Mouse (Mus musculus) kidney, postnatal 36 days (tissue): Measurements from ENCODE around the gene Cdh13.
A peak's percentile ranks its signal among the peaks of the same experiment; 100 is the strongest.

Experiments
- DNase-seq, 2 experiments: peaks; one replicate each; pipeline ENCODE4 v3.0.0; 2021 to 2022; ENCODE audit warnings: mixed read lengths in 2 of 2

Cdh13 gene

DNA sequence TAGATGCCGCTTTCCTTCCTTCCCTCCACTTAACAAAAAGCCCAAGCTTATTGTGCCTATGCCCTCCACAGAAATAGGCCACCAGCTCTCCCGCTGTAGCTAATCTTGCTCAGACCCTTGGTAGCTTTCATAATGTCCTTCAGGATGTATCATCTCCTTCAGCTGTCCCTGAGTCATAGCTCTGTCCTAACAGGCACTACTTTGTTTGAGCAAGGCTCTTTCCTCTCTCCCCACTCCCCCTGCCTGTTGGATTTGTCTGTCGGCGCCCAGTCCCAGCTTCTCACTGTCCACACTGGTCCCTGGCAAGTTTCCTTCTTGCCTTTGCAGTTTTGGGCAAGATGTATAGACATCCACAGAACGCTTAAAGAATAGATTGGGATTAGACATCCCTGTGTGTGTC is 100.8 kb downstream of the Cdh13 start:
- DNase-seq, result no peak

DNA sequence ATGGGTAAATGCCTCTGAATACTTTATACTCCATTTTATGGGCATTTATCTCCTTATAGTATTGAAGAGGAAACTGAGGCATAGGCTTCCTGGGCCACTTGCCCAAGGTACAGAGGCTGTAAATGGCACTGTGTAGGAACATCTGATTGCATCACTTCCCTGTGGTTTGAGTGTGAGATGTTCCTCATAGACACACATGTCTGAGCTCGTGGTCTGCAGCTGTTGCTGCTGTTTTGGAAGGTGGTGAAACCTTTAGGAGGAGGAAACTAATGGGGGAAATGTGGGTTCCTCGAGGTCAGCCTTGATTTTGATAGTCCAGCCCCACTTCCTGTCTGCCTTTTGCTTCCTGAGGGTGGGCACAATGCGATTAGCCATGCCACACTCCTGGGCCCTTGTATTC is 105.9 kb downstream of the Cdh13 start:
- no peak for DNase-seq

DNA sequence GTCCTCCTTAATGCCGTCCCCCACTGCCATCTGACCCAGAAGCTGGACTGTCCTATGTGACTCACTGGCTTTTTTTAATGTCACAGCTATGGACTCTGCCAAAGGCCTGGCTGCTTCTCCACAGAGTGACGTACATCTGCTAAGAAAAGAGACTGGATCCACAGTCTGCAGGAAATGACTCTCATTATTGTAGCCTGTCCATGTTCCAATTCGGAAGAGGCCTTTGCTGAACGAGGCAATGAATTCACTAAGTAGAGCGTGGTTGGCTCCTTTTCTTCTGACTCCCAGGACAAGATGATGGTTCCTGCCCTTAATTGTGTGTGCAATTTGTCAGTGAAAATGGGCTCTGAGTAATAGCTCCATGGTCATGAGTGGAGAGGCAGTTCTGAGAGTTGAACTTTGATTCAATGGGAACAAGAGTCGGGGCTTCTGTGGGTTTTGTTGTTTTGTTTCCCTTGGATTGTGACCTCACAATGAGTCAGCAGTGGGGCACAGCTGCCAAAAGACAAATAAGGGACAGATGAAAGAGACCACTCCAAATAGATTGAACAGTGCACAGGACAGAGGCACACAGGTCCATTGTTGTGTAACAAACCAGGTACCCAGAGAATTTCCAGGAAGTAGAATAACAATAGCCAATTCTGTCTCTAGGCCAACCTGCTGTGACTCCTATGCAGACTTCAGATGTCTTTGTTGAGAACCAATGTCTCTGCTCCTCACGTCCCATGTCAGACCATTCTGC is 110.5 kb downstream of the Cdh13 start:
- peak; percentile 28 to 53 for DNase-seq

DNA sequence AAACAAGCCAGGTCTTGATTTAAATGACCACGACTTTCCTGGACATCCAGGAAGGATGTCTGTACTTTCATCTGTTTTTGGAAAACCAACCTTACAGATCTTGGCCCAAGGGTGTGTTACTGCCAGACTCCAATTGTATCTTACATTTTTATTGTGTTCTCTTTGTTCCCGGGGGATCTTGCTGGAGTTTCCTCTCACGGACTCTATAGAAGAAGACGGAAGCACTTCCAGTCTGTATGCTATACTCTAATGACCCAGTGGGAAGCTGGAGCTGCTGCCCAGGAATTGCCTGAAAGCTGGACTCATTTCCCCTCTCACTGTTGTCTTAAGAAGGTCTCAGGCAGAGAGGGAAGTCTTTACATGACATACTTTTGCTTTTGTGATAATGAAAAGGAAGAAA is 111.6 kb downstream of the Cdh13 start:
- DNase-seq, result no peak

DNA sequence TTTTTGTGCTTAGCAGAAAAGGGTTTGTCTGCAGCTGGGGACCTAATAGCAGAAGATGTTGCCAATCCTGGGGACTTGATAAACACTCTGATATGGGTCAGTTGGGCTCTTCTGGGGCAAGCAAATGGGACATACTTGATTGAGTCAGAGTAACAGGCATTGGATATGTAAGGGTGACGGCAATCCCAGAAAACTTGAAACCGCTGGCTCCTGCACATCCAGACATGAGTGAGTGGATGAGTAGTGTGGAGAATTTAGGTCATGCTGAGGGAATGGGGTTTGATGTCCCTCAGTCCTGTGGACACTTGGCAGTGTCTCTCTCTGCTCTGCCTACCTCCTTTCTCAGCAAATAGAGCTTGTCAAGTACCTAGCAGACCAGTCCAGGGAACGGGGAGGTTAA is 121.3 kb downstream of the Cdh13 start:
- no peak for DNase-seq

DNA sequence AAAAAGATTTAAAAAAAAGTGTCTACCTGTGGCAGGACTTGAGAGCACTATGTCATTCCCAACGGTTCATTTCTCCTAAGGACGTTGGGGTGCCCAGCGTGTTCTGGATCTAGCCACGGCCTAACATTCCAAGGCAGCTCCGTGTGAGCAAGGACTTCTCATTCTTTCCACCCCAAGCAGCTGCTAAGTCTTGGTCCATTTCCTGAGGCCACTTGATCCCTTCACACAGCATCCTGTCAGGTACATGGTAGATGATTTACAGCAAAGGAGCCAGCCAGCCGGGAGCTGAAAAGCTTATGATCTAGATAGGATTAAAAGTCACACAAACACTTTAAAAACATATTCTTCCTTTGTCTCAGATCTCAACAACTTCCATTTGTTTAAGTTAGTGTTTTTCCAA is 123.8 kb downstream of the Cdh13 start:
- DNase-seq, result peak; percentile 57 to 62

DNA sequence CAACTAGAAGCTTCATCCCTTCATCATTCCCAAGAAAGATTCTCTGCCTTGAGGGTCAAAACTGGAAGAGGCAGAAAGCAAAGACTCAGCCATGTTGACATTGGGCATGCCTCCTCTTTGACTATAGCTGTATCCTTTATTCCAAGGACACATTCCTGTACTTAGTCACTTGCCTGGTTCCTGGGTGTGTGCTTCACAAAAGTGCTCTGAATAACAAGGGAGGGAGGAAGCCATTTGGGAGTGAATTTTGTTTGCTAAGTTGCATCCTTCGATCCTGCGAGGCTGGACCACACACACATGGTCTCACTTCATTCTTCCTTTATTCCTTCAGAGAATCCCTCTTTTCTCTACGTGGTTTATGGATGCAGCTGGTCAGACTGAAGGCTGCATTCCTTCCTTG is 125.9 kb downstream of the Cdh13 start:
- no peak for DNase-seq

DNA sequence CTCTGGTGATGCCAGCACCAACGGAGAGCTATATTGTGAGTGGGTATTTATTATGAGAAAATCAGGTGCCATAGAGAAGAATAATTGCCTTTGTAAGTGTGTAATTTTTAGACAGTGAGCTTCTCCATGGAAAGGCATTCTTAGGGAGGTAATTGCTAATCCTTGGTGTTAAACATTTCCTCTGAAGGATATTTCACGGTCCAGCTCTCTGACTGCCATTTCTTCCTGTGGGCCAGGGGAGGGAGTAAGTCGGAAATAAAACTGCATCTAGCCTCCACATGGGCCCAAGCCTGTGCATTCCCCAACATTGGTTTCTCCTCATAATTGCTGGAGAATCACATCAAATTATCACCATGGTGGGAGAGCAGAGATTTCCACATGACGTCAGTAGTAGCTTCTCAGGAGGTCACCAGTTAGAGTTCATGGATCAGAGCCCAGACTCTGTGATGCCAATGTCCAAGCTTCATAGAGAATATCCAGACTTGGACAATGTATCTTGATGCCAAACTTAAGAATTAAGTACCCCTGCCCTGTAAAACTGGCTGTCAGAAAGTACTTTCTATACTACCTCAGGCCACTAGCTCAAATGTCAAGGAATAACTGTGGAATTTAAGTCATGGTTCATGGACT is 126.9 kb downstream of the Cdh13 start:
- DNase-seq, result peak; percentile 14 to 36

DNA sequence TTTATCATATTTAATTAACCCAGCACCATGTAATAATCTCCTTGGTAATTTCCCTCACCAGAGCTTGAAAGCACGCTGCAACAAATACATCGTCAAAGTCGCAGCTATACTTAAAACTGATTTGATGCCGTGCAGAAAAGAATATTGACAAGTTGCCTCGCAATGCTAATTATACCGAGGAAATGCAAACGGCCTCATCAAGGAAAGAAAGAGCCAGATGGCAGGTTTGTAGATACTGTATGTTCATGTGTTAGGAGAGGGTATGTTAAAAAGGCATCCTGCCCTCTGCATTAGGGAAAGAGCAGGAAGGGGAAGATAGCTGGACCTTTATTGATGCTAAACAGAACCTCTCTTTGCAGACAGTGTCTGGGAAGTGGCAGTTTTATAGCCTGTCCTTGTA is 132.1 kb downstream of the Cdh13 start:
- no peak for DNase-seq

DNA sequence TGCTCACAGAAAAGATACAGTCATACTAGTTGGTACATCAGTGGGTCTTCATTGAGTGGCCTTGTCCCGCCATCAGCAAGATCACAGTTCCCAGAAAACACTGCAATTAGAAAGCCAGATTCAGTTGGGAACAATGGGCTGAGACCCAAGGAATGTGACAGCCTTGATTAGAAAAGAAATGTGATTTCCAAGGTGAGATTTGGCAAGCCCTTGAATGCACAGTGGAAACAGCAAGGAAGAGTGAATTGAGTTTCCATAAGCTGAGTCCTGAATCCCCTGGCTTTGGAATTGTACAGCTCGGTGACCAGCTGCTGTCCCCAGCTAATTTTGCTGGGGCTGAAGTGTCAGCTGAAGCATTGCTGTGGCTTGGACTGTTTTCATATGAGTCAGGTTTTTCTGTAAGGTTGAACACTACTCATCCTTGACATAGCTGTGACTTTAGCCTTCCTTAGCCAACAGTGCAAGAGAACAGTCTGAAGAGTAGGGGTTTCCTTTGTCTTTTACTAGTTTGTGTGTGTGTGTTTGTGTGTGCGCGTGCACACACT is 133.3 kb downstream of the Cdh13 start:
- no peak for DNase-seq

DNA sequence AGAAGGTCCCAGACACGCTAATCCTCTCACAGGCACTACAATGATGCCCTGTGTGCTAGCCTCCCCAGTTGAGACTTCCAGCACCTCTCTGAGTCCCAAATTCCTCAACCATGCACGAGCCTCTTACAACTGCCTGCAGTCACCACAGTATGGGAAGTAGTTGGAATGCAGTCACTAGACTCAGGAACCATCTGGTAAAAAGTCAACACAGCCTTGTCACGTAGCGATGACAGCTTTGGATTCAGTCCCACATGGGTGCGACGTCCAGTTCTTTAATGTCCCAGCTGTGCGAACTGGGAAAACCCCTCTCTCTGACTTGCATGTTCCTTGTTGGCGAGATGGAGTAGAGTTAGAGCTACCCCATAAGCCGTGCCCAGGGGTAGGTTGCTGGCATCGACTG is 139.1 kb downstream of the Cdh13 start:
- no peak for DNase-seq

DNA sequence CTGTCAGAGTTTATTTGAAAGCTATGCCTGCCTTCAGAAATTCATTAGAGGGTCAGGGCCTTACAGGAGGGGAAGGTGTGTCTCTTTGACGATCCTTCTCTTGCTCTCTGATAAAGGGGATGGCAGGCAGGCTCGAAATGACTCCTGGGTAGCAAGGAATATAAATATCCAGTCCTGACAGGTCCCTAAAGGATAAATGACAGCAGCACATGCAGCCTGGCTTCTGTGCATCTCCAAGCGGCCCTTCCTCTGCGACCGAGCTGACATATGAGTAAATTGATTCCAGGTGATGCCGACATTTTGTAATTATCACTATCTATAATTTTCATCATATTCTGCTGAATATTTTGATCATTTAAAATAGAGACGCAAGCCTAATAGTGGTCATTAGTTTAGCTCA is 145.4 kb downstream of the Cdh13 start:
- no peak for DNase-seq

DNA sequence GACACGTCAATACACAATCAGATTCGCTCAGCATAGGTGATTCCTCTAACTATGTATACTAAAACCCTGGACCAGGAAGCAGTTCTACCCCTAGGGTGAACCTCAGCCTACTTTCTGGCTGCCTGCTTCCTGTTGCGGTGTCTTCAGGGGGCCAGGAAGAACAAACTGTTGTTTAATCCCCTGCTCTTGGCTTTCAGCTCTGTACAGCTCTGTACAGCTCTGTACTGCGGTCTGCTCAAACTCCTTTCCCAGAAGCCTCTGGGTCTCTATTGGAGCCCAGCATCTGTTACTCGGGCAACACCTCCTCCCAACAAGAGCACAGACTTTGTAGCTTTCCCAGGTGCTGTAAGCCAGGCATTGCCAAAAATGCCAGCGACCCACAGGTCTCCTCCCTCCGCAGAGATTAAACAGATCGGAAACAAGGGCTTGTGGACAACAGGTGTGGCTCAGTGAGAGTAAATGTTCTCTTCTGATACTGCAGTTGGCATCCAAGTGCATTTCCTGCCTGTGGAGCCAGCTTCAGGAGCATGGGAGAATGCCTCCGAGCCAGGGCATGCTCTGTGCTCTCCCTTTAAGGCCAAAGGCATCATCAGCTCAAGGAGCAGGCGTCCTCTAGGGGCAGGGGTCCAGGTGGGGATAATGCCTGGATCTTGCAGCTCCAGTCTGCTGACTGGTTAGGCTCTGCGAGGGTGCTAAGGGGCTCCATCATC is 148.4 kb downstream of the Cdh13 start:
- DNase-seq, result no peak

DNA sequence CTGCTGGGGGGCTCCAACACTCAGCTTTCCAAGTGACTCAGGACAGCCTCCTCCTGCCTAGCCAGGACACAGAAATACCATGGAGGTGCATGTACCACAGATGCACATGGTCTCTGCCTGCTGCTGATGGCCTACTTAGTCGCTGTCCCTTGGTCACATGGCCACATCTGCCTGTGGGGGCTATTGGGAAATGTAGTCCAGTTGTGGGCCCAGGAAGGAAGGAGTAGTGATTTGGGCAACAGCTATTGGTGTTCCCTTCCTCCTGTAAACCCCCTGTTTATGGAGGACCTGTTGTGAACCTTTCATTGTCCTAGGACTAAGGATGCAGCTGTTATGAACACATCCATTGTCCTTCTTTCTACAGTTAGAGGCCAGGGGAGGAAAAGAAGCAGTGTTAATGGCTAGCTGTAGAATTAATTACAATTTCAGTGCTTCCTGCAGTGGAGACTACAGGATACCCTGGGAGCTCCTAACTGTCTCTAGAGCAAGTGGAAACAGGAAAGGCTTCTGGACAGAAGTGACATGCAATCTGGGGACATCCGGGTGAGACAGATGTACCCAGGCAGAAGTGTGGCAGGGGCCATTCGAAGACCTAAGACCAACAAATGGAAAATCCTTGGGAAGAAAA is 150.1 kb downstream of the Cdh13 start:
- no peak for DNase-seq

DNA sequence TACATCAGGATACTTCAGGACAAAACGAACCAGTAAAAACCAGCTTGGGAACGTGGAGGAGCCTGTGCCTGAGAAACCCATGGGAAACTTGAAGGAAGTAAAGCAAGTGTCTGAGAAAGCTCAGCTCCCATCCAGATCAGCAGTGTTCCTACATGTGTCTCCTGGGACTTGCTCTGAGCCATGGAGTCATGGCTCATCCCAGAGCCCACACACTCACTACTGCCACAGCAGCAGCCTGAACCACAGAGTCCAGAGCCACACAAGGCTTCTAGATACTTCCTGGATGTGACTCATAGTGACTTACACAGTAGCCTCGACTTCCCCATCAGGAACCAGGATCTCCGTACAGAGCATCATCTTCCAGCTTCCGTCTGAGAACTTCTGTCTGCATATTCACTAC is 153.2 kb downstream of the Cdh13 start:
- DNase-seq, result no peak

DNA sequence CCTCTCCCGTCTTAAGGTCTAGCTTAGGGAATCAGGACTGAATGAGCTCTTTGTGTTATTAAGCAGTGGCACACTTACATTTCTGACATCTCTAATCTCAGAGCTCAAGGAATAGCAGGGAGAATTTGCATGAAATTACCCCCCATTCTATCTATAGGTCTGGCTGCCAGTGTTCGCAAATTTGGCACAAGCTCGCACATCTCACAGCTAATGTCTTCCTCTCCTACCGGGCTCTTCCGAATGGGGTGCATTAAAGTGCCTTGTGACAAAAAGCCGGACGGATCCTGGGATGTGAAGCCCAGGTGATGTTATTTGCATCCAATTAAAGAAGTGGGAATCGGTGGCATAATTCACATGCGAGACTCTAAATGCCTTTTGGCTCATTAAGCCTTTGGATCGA is 153.6 kb downstream of the Cdh13 start:
- no peak for DNase-seq

DNA sequence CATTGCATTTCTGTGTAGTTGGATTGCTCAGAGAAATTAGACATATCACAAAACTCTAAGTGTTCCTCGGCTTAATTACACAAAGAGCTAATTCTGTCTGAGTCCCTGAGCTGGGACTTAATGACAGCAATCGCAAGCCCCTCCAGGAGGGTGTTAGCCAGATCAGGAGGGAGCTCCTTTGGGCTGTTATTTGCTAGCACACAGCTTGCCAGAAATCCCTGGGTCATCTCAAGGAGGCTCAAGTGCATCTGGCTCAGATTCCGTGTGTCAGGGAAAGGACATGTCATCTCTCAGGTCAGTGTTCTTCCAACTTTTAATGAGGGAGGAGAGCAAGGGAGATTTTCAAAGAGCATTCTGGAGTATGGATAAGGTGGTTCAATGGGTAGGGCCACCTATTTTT is 154.3 kb downstream of the Cdh13 start:
- no peak for DNase-seq

DNA sequence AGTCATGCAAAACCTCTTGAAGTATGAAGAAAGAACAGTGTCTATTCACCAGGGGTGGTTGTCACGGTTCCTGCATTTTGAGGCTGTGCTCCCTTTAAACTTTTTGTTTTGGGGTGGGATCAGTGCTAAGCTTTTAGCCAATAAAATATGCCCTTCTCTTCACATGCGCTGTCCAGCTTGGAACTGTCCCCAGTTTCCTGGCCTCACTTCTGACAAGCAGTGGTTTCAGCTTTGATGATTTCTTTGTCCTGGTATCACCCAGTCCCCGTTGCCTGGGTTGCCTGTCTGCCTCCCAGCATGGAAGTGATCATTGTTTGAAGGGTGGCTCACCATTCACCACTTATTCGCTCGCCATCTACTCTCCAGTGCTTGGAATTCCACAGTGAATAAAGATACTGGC is 156.3 kb downstream of the Cdh13 start:
- DNase-seq, result no peak

DNA sequence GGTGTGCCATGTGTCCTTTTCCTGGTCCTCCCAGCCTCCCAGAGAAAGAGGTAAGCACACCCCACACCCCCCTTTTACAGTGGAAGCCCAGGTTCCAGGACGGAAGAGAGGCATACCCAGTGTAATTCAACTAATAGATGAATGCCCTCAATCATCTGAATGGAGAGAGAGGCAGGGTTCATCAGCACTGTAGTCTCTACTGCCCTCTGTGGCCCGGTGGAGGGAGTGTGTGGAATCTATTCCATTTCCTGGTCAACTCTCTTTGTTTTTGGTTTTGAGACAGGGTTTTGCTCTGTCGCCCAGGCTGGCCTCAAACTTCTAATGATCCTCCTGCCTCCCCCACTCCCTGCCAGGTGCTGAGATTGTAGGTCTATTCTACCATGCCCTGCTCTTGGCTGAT is 159.8 kb downstream of the Cdh13 start:
- DNase-seq, result peak; percentile 7 to 65

DNA sequence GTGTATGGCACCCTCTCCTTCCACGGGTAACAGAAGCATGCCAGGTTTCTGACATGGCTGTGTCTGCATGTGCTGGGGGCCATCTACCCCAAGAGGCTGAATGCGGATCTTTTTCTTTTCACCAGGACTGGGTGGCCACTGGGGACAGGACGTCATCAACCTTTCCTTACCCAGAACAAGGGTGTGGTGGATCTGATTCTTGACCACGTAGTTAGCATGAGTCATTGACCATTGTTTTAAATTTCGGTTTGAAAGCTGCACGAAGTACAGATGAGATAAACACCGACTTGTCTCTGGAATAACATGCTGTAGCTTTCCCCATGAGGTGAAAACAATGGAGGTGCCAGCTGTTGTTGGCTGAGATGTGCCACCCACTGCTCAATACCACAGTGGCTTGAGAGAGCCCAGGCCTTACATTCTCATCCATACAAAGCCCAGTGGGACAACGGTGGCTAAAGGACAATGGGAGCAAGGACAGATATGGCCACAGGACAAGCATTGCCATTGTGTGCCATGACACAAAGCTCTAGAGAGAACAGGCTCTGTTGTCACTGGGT is 161.2 kb downstream of the Cdh13 start:
- no peak for DNase-seq

DNA sequence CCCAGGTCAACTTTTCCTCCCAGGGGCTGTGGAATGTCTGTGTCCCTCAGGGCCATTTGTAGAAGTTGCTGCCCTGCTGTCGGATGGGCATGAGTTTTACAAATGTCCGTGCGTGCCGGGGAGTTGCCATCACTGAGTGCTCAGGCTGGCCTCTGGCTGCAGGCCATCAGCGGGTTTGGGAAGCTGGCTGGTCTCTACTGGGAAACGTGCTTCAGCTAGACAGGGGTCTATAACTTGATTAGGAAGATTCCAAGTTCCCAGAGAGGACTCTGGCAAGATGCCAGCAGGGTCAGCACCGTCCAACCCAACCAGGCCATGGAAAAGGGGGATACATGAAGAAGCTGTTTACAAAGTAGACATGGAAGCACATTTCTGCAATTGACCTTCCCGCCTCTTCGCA is 163.0 kb downstream of the Cdh13 start:
- DNase-seq, result no peak

DNA sequence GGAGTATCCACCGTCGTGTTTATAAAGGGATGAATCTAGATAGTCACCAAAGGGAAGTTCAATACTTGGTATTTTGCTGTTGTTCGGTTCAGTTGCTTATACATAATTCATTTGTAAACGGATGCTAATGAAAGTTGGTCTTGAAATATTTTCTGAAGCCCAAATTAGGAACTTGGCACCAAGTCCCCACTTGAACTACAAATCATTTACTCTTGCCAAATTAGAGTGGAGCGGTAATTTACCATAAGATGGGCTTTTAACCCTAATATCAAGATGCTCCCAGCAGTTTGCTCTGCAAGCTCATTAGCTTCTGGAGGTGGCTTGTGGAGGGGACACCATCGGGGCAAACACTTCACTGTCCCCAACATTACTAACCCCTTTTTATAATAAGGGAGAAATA is 164.5 kb downstream of the Cdh13 start:
- DNase-seq, result no peak

DNA sequence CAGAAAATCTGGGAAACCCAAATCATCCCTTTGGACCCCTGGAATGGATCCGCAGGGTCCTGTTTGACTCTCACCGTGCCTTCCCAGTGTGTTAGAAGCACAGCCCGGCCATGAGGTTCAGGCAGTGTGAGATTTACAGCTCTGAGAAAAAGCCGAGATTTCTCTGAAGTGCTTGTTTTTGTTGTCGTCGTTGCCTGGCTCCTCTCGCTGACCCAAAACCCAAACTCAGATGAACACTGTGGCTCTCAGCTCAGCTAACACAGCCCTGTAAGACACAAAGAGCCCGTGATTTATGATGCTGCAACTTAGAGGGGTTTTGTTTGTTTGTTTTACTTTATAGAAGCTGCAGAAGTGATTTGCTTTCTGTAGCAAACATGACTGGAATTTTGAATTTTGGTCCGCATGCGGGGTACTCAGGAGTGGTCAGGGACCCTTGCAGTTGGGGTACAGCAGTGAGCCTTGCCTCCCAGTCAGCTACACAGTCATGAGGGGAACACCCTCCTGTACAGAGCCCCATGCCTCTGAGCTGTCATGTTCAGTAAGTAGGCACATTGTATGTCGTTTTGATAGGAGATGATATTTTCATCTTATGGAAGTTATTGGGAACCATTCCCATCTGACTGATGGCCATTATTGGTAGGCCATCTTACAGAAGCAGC is 169.0 kb downstream of the Cdh13 start:
- peak; percentile 5 to 22 for DNase-seq
